Mouse (Mus musculus) lung, adult 2 months (tissue): Measurements from ENCODE around the gene Rc3h1.

Experiments used
- CTCF ChIP-seq: fragments of 200-500 bp; IDR thresholded peaks from 2 replicates; pipeline ENCODE4 v1.5.1; 2011; ENCODE audit warnings: mild to moderate bottlenecking, low read length, control low read depth; ENCODE audit not compliant: insufficient read depth
- POLR2A ChIP-seq: fragments of 200-500 bp; IDR thresholded peaks from 2 replicates; pipeline ENCODE4 v1.6.1; 2011; ENCODE audit warnings: low read depth, mild to moderate bottlenecking, control low read depth, low read length, borderline replicate concordance; ENCODE audit errors: extremely low read depth

- TF ChIP-seq POLR2A (no peak), CTCF (no peak)
Measured at GRCm38 (mm10) chr1:161010436-161010835, 104.2 kb downstream of the Rc3h1 start.
